Mouse (Mus musculus) midbrain, postnatal 0 days (tissue): ENCODE results near the gene Plrg1. TPM values are rescaled to one million over a fixed set of nuclear protein-coding genes. Genes with fewer than 3 reads are reported as not detected.

ENCODE experiments used
- ATAC-seq: fragments of 200-750 bp; cut with Nextera tagmentation; 2 replicates; pipeline ENCODE4 v1.8.0; 2017; ENCODE audit warnings: moderate number of reproducible peaks, mild to moderate bottlenecking, moderate TSS enrichment, moderate library complexity; ENCODE audit not compliant: low FRiP score
- DNase-seq: peaks from one replicate; pipeline ENCODE4 v3.0.0-alpha.2; 2015; ENCODE audit warnings: low spot score
- H3K27ac ChIP-seq: fragments of 300-500 bp; sonication (generic); 2 replicates; pipeline ENCODE4 v1.5.1; 2014; ENCODE audit warnings: low read depth, mild to moderate bottlenecking, low read length, mixed read lengths
- H3K27me3 ChIP-seq: fragments of 300-500 bp; sonication (generic); 2 replicates; pipeline ENCODE4 v1.6.1; 2014; ENCODE audit warnings: low read length, control low read depth, mixed read lengths; ENCODE audit not compliant: insufficient read depth
- H3K36me3 ChIP-seq: fragments of 300-500 bp; sonication (generic); 2 replicates; pipeline ENCODE4 v1.6.1; 2014; ENCODE audit warnings: low read length, control low read depth, mixed read lengths; ENCODE audit not compliant: insufficient read depth
- H3K4me1 ChIP-seq: fragments of 300-500 bp; sonication (generic); 2 replicates; pipeline ENCODE4 v1.6.1; 2014; ENCODE audit warnings: mild to moderate bottlenecking, control low read depth, antibody characterized with exemption, low read length, mixed read lengths; ENCODE audit not compliant: insufficient read depth
- H3K4me2 ChIP-seq: fragments of 300-500 bp; sonication (generic); 2 replicates; pipeline ENCODE4 v1.6.1; 2014; ENCODE audit warnings: low read depth, mild to moderate bottlenecking, low read length, mixed read lengths; ENCODE audit not compliant: poor library complexity, severe bottlenecking
- H3K4me3 ChIP-seq: fragments of 300-500 bp; sonication (generic); 2 replicates; pipeline ENCODE4 v1.5.1; 2014; ENCODE audit warnings: low read depth, mild to moderate bottlenecking, low read length, moderate library complexity
- H3K9ac ChIP-seq: fragments of 300-500 bp; sonication (generic); replicated peaks from 2 replicates; pipeline ENCODE4 v1.6.1; 2014; ENCODE audit warnings: mild to moderate bottlenecking, low read length, moderate library complexity, mixed read lengths; ENCODE audit not compliant: poor library complexity, severe bottlenecking
- H3K9me3 ChIP-seq: fragments of 300-500 bp; sonication (generic); 2 replicates; pipeline ENCODE4 v1.6.1; 2016; ENCODE audit warnings: low read length, control low read depth
- CTCF ChIP-seq: IDR thresholded peaks from 2 replicates; pipeline ENCODE4 v1.5.1; 2016; ENCODE audit warnings: antibody characterized with exemption, mild to moderate bottlenecking
- WGBS: fragments of 180-500 bp; shearing (Covaris S2); extraction: QIAGEN DNeasy Blood & Tissue Kit; methylation state at CpG from one replicate; pipeline ENCODE4 v1.1.7; 2014; 5-methylcytosine and 5-hydroxymethylcytosine counted together
- polyA plus RNA-seq: library from polyadenylated mRNA; unstranded; fragments of >200 nt; fragmentation: Nextera tagmentation; extraction: Ambion mirVana; gene quantifications from 2 replicates; pipeline ENCODE4 v1.2.1, GENCODE M21; 2015
- total RNA-seq: library from RNA; depleted of rRNA; stranded (reverse); fragments of >200 nt; gene quantifications from 2 replicates; pipeline ENCODE4 v1.2.3, GENCODE M21; 2014

Plrg1 gene
- total and polyA plus RNA-seq, 2 experiments from 2014 or later, result 65.7 to 78.0 TPM

- peak; percentile 85 for TF ChIP-seq CTCF
- no peak overlapping the region for H3K27ac ChIP-seq
- ATAC-seq, result no peak
- no peaks in the 10 kb centered on the region for H3K27me3 ChIP-seq
- H3K36me3 ChIP-seq, result 0 out of 2 replicates have a peak, but pooled peaks cover 4% of the 10 kb centered on the region
- peak; percentile 70 for DNase-seq
- H3K4me3 ChIP-seq, result no peak overlapping the region
- 38% methylated on average over 10 of the region's 10 CpGs for WGBS
- no peak overlapping the region for H3K4me2 ChIP-seq
- H3K4me1 ChIP-seq, result peaks cover 6% of the 10 kb centered on the region
- no peak overlapping the region for H3K9ac ChIP-seq
- H3K9me3 ChIP-seq, result no peaks in the 10 kb centered on the region
Observed at GRCm38 (mm10) chr3:83053758-83054157, 1.6 kb upstream of the Plrg1 start.

GRCm38 (mm10) chr3:83054759-83055158, 563 bp upstream of the Plrg1 start:
- no peaks in the 10 kb centered on the region for H3K27me3 ChIP-seq
- no peak for DNase-seq
- H3K9ac ChIP-seq, result no peak overlapping the region
- peak overlapping the region; percentile 42 for H3K4me2 ChIP-seq
- H3K4me3 ChIP-seq, result peak overlapping the region; percentile 78
- TF ChIP-seq CTCF, result no peak
- peaks cover 13% of the 10 kb centered on the region for H3K36me3 ChIP-seq
- peaks cover 6% of the 10 kb centered on the region for H3K4me1 ChIP-seq
- H3K9me3 ChIP-seq, result no peaks in the 10 kb centered on the region
- no peak for ATAC-seq
- 43% methylated on average over 13 of the region's 13 CpGs for WGBS
- H3K27ac ChIP-seq, result no peak overlapping the region

GRCm38 (mm10) chr3:83057046-83057445, 1.7 kb downstream of the Plrg1 start:
- DNase-seq (no peak), ATAC-seq (no peak)
- H3K4me1 ChIP-seq, result peaks cover 6% of the 10 kb centered on the region
- TF ChIP-seq CTCF, result no peak
- peaks cover 34% of the 10 kb centered on the region for H3K36me3 ChIP-seq
- no peak overlapping the region for H3K4me3 ChIP-seq
- no peak overlapping the region for H3K4me2 ChIP-seq
- H3K9ac ChIP-seq, result no peak overlapping the region
- no peaks in the 10 kb centered on the region for H3K27me3 ChIP-seq
- H3K9me3 ChIP-seq, result no peaks in the 10 kb centered on the region
- H3K27ac ChIP-seq, result no peak overlapping the region
- 98% methylated on average over 2 of the region's 2 CpGs for WGBS

- no peak overlapping the region for H3K4me2 ChIP-seq
- no peaks in the 10 kb centered on the region for H3K27me3 ChIP-seq
- H3K9me3 ChIP-seq, result no peaks in the 10 kb centered on the region
- H3K4me3 ChIP-seq, result no peak overlapping the region
- DNase-seq (no peak), ATAC-seq (no peak)
- no peak for TF ChIP-seq CTCF
- WGBS, result 97% methylated on average over 9 of the region's 9 CpGs
- H3K27ac ChIP-seq, result no peak overlapping the region
- no peaks in the 10 kb centered on the region for H3K4me1 ChIP-seq
- no peak overlapping the region for H3K9ac ChIP-seq
- peaks cover 51% of the 10 kb centered on the region for H3K36me3 ChIP-seq
Observed at GRCm38 (mm10) chr3:83067920-83068319, 12.6 kb downstream of the Plrg1 start.

GRCm38 (mm10) chr3:83068869-83069268, 13.5 kb downstream of the Plrg1 start:
- no peaks in the 10 kb centered on the region for H3K4me1 ChIP-seq
- ATAC-seq (no peak), DNase-seq (no peak)
- H3K27ac ChIP-seq, result no peak overlapping the region
- no peak overlapping the region for H3K4me3 ChIP-seq
- H3K9ac ChIP-seq, result no peak overlapping the region
- H3K9me3 ChIP-seq, result no peaks in the 10 kb centered on the region
- H3K4me2 ChIP-seq, result no peak overlapping the region
- TF ChIP-seq CTCF, result no peak
- H3K36me3 ChIP-seq, result peaks cover 49% of the 10 kb centered on the region
- no peaks in the 10 kb centered on the region for H3K27me3 ChIP-seq
- 97% methylated on average over 13 of the region's 13 CpGs for WGBS

GRCm38 (mm10) chr3:83070231-83070630, 14.9 kb downstream of the Plrg1 start:
- H3K4me3 ChIP-seq, result no peak overlapping the region

More at GRCm38 (mm10) chr3:83070231-83070630, 14.9 kb downstream of the Plrg1 start:
- Histone ChIP-seq H3K9me3 (no peaks in the 10 kb centered on the region), H3K4me2 (no peak overlapping the region), H3K4me1 (no peaks in the 10 kb centered on the region), H3K36me3 (peaks cover 49% of the 10 kb centered on the region), H3K27ac (no peak overlapping the region), H3K9ac (no peak overlapping the region), H3K27me3 (no peaks in the 10 kb centered on the region)
- DNase-seq (no peak), ATAC-seq (no peak)
- TF ChIP-seq CTCF, result no peak
- WGBS, result 87% methylated on average over 4 of the region's 4 CpGs
